Mouse (Mus musculus) heart, adult 2 months (tissue): ENCODE measurements around the gene 9530077C05Rik. TPM values are rescaled to one million over a fixed set of nuclear protein-coding genes. Genes with fewer than 3 reads are reported as not detected.

Source experiments
- DNase-seq, 2 experiments: peaks; one replicate each; pipeline ENCODE4 v3.0.0; 2021
- H3K27ac ChIP-seq: fragments of 200-600 bp; 2 replicates; pipeline ENCODE4 v1.8.1; 2022
- H3K27me3 ChIP-seq: fragments of 200-500 bp; 2 replicates; pipeline ENCODE4 v1.6.1; 2012; ENCODE audit warnings: mild to moderate bottlenecking, low read length, inconsistent platforms, mixed read lengths; ENCODE audit not compliant: control insufficient read depth, insufficient read depth
- H3K36me3 ChIP-seq: fragments of 200-500 bp; 2 replicates; pipeline ENCODE4 v1.6.1; 2012; ENCODE audit warnings: low read length, inconsistent platforms; ENCODE audit not compliant: control insufficient read depth, insufficient read depth
- H3K4me1 ChIP-seq: fragments of 200-500 bp; 2 replicates; pipeline ENCODE4 v1.6.1; 2011; ENCODE audit warnings: low read length; ENCODE audit not compliant: control insufficient read depth, insufficient read depth
- H3K4me3 ChIP-seq: fragments of 200-600 bp; 2 replicates; pipeline ENCODE4 v1.8.1; 2022
- H3K79me2 ChIP-seq: fragments of 200-500 bp; replicated peaks from 2 replicates; pipeline ENCODE4 v1.6.1; 2012; ENCODE audit warnings: mild to moderate bottlenecking, inconsistent platforms, low read length, moderate library complexity, mixed read lengths; ENCODE audit not compliant: control insufficient read depth, insufficient read depth
- H3K9ac ChIP-seq: fragments of 200-500 bp; 2 replicates; pipeline ENCODE4 v1.6.1; 2012; ENCODE audit warnings: low read depth, mild to moderate bottlenecking, control low read depth, inconsistent platforms, low read length, mixed read lengths
- CTCF ChIP-seq: fragments of 200-600 bp; IDR thresholded peaks from 2 replicates; pipeline ENCODE4 v1.8.1; 2022; ENCODE audit warnings: antibody characterized with exemption, mild to moderate bottlenecking, moderate library complexity
- EP300 ChIP-seq: fragments of 200-500 bp; IDR thresholded peaks from 2 replicates; pipeline ENCODE4 v1.6.1; 2011; ENCODE audit warnings: low read depth, low read length, control low read depth; ENCODE audit not compliant: insufficient read depth
- POLR2A ChIP-seq: fragments of 200-500 bp; IDR thresholded peaks from 2 replicates; pipeline ENCODE4 v1.6.1; 2011; ENCODE audit warnings: mild to moderate bottlenecking, low read depth, low read length, control low read depth; ENCODE audit not compliant: insufficient read depth
- WGBS: fragments of 180-500 bp; shearing (Covaris S2); methylation state at CpG from one replicate; pipeline ENCODE4 v1.1.7; 2018; 5-methylcytosine and 5-hydroxymethylcytosine counted together
- intact Hi-C: fragments of 180-260 bp; cut with DNase I; formaldehyde crosslinking; loops from one replicate; pipeline ENCODE4 v1.15.1; 2025
- polyA plus RNA-seq: library from polyadenylated mRNA; depleted of rRNA; stranded (reverse); fragments of >200 nt; gene quantifications from 2 replicates; pipeline ENCODE4 v1.2.3, GENCODE M21; 2012
- total RNA-seq, 2 experiments: library from RNA; stranded (reverse); gene quantifications; 2 replicates each; pipeline ENCODE4 v1.2.3; 2021

9530077C05Rik gene
- total and polyA plus RNA-seq, 3 experiments: 0.27 to 0.50 (median 0.29) TPM

DNA sequence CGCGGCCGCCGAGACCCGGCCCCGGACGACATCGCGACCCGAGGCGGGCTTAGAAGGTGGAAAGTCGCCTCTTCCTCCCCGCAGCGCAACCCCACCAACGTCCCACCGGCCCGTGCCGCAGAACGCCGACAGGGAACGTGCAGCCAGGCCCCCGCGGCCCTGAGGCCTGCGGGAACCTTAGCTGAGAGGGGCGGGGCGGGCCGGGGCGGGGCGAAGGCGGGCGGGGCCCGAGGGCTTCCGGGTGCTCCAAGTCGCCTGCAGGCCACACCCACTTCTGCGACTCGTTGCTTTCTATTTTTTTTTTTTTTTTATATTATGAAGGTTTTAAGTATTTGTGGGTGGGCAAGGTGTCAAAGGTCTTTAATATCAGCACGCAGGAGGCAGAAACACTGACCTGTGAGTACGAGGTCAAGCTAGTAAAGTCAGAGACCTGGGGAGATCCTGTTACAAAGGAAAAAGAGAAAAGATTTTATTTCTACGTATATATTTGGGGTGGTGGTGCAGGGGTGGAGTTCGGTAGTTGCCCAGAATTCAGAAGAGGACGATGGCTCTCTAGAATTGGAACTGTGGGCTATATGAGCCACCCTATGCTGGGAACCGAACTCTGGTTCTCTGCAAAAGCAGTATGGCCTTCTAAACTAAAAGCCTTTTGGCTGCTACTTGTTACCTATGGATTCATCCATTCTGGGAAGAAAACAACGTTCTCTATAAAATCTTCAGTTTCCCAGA lies 57.0 kb downstream of the 9530077C05Rik start:
- Histone ChIP-seq H3K4me1 (peaks cover 2% of the 10 kb centered on the region), H3K27ac (peak overlapping the region; percentile 83), H3K36me3 (no peaks in the 10 kb centered on the region), H3K79me2 (peaks cover 9% of the 10 kb centered on the region), H3K4me3 (peak overlapping the region; percentile 91), H3K9ac (peak overlapping the region; percentile 100), H3K27me3 (no peaks in the 10 kb centered on the region)
- TF ChIP-seq EP300 (no peak), POLR2A (peak; percentile 72), CTCF (no peak)
- DNase-seq: peak; percentile 74 to 81
- WGBS: 4% methylated on average over 42 of the region's 43 CpGs
- intact Hi-C loops: no loop called here

DNA sequence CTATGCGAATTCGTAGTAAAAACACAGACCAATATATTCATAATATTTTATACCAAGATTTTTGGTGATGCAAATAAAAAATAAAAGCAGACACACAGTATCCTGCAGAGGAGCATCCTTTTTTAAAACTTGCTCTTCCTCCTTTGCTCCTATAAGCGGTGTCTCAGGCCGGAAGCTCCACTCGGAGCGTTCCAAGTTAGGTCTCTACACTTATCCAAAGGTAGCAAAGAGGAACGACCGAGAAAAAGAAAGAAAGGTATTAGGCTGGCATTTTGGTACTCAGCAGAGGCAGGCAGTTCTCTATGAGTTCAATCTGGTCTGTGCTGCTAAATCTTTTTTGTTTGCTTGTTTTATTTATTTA lies 57.6 kb downstream of the 9530077C05Rik start:
- no peak for DNase-seq
- peaks cover 2% of the 10 kb centered on the region for H3K4me1 ChIP-seq
- H3K79me2 ChIP-seq: peaks cover 9% of the 10 kb centered on the region
- H3K27me3 ChIP-seq: no peaks in the 10 kb centered on the region
- no peaks in the 10 kb centered on the region for H3K36me3 ChIP-seq
- no peak overlapping the region for H3K9ac ChIP-seq
- no peak overlapping the region for H3K27ac ChIP-seq
- no peak for TF ChIP-seq POLR2A
- intact Hi-C loops: no loop called here
- WGBS: 72% methylated on average over 8 of the region's 8 CpGs
- no peak overlapping the region for H3K4me3 ChIP-seq

DNA sequence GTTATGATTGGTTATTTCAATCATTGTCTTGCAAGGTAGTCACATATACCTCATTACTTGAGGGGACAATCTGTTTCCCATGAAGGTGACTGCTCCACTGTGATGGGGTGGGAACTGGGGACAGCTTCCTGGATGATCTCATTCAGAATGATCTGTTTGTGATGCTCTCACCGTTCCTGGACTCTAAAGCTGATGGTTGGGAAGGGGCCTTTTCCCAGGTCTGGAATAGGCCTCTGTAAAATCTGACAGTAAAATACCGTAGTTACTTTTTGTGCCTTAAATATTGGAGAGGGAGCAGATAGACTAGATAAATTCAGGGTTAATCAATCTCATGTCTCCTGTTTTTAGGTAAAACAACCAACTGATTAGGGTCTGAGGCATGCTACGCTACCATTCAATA lies 58.3 kb downstream of the 9530077C05Rik start, which contains the start of gene Rp9:
TSS of gene Rp9 (minus strand) at position 101 of the 400 bp plus-strand sequence.
- H3K9ac ChIP-seq: peak within 1 kb of the TSS; percentile 39; the same call in 1 of the 2 replicates
- H3K79me2 ChIP-seq: peaks cover 6% of the 10 kb centered on the region
- DNase-seq: no peak
- peak within 1 kb of the TSS; percentile 83 for H3K27ac ChIP-seq
- no peaks in the 10 kb centered on the region for H3K27me3 ChIP-seq
- H3K36me3 ChIP-seq: no peaks in the 10 kb centered on the region
- 79% methylated on average over 3 of the region's 3 CpGs for WGBS
- H3K4me3 ChIP-seq: peak within 1 kb of the TSS; percentile 91
- H3K4me1 ChIP-seq: peaks cover 2% of the 10 kb centered on the region
- intact Hi-C loops: no loop called here
- TF ChIP-seq POLR2A (no peak), CTCF (no peak)

DNA sequence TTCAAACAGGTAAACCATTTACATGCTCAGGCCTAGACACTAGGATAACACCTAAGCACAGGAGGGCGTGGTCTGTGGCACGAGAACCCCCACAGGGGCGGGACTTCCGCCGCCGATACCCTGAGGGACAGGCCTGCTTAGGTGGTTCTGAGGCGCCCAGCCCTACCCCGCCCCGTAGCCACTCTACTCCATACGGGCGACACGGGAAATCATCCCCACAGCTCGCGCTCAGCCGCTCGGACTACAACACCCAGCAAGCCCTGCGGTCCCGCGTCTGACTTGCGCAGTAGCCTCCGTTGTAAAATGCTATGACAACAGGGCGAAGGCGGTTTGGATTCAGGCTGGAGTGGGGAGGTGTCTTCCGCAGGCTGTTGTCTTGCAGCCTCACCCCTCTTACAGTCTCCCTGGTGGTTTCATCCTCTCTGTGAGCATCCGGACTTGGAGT lies 64.1 kb downstream of the 9530077C05Rik start, which contains the start of gene Bbs9:
TSS of gene Bbs9 (plus strand) at position 292 of the 445 bp plus-strand sequence.
- DNase-seq: peak; percentile 93
- Histone ChIP-seq H3K4me1 (no peaks in the 10 kb centered on the region; the same call in 1 of the 2 replicates), H3K9ac (peak within 1 kb of the TSS; percentile 55), H3K4me3 (peak within 1 kb of the TSS; percentile 55), H3K27ac (peak within 1 kb of the TSS; percentile 78), H3K27me3 (no peaks in the 10 kb centered on the region), H3K79me2 (no peaks in the 10 kb centered on the region), H3K36me3 (no peaks in the 10 kb centered on the region)
- intact Hi-C loops: loop anchor here (2.0 kb wide), 1 partner anchor 65 kb away; the partner anchor contains the start of gene 9530077C05Rik
- TF ChIP-seq CTCF (no peak), POLR2A (peak; percentile 71)
- under 1% methylated on average over 25 of the region's 25 CpGs for WGBS

DNA sequence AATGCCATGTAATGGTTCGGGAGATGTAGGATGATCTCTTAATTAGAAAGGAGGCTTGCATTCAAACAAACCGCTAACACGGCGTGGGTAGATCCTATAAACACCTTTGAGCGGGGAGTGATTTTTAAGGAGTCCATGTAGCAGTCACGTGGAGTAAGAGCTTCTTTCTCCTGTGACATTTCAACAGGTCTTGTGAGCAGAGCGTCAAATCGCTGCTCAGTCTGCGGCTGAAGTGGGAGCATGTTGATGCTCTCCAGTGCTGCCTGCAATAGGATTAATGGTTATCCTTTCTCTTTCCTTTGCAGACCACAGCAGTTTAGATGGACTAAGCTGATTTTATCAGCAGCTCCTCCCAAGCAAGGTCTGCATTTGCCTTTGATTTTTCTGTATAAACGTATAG lies 65.0 kb downstream of the 9530077C05Rik start:
- no peak for DNase-seq
- no peaks in the 10 kb centered on the region for H3K27me3 ChIP-seq
- WGBS: 5% methylated on average over 10 of the region's 10 CpGs
- H3K79me2 ChIP-seq: no peaks in the 10 kb centered on the region
- H3K27ac ChIP-seq: peak overlapping the region; percentile 78
- H3K36me3 ChIP-seq: no peaks in the 10 kb centered on the region
- no peaks in the 10 kb centered on the region; the same call in 1 of the 2 replicates for H3K4me1 ChIP-seq
- H3K9ac ChIP-seq: peak overlapping the region; percentile 55
- TF ChIP-seq EP300 (no peak), CTCF (no peak), POLR2A (no peak)
- intact Hi-C loops: no loop called here
- peak overlapping the region; percentile 55 for H3K4me3 ChIP-seq

DNA sequence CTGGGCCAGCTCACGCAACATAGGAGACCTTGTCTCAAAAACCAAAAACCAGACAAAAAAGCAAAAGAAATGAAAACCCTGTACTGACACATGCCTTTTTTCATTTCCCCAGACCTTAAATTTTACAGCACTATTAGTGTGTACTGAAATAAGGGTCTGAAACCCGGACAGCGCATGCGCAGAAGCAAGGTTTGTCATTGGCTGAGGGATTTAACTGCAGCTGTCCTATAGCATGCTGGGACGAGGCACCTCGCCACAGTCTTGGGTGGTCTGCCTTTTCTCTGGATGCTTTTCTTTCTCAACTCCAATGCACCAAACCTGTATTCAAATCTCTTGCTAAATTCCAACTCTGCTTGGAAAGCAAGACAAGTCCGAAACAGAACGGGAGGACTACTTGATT lies 67.6 kb downstream of the 9530077C05Rik start:
- H3K4me1 ChIP-seq: no peaks in the 10 kb centered on the region; the same call in 1 of the 2 replicates
- no peaks in the 10 kb centered on the region for H3K79me2 ChIP-seq
- TF ChIP-seq CTCF: no peak
- no peak for TF ChIP-seq POLR2A
- no peak for TF ChIP-seq EP300
- no peak overlapping the region for H3K9ac ChIP-seq
- intact Hi-C loops: no loop called here
- DNase-seq: no peak
- no peak overlapping the region for H3K27ac ChIP-seq
- WGBS: 90% methylated on average over 8 of the region's 8 CpGs
- no peak overlapping the region for H3K4me3 ChIP-seq
- H3K27me3 ChIP-seq: no peaks in the 10 kb centered on the region
- no peaks in the 10 kb centered on the region for H3K36me3 ChIP-seq
